Mouse (Mus musculus): ENCODE data around the gene Pcdh7.

- TF ChIP-seq POLR2A (IDR thresholded peaks at IDR 0.05; ENCODE audit: low read depth, low read length), result no peak
- TF ChIP-seq CTCF (IDR thresholded peaks at IDR 0.05; ENCODE audit: extremely low read depth, insufficient read length, insufficient replicate concordance, low read depth, low read length), result no peak
These were observed 86.1 kb downstream of the Pcdh7 start for GRCm38 (mm10) chr5:57803890-57804289.

Data from small intestine, adult 2 months (tissue).